Mouse (Mus musculus): ENCODE measurements around the gene Itpripl2. TPM values are rescaled to one million over a fixed set of nuclear protein-coding genes. Genes with fewer than 3 reads are reported as not detected.
A peak's percentile ranks its signal among the peaks of the same experiment; 100 is the strongest.

The Itpripl2 gene
- total RNA-seq, 1 experiment from 2014 or later: 9.4 TPM

GRCm38 (mm10) chr7:118461400-118462136 lies 30.2 kb downstream of the Itpripl2 start:
- ATAC-seq (replicated peaks in 1 of 2; ENCODE audit: insufficient read depth in 1 of 2, low FRiP score in 2 of 2, low TSS enrichment in 1 of 2, low read depth in 1 of 2, poor library complexity in 2 of 2, severe bottlenecking in 2 of 2): no peak

DNA sequence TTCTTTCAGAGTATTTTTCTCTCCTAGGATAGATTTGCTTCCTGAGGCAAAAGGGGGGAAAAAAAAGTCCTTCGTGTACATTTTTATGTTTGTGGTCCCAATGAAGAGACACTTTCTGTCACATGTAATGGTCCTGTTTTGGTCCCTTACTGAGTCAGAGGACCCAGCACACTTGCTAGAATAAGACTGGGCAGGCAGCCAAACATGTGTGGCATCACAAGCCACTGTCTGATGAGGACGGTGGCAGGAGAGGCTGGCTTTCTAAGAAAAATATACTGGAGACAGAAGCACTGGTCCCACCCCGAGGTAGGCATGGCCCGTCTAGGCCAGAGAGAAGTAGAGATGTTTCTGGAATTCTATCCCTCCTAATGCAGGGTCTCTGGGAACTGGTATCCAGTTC lies 38.1 kb downstream of the Itpripl2 start:
- ATAC-seq (replicated peaks in 1 of 2; ENCODE audit: insufficient read depth in 1 of 2, low FRiP score in 2 of 2, low TSS enrichment in 1 of 2, low read depth in 1 of 2, poor library complexity in 2 of 2, severe bottlenecking in 2 of 2): no peak

GRCm38 (mm10) chr7:118452940-118453339 lies 38.8 kb downstream of the Itpripl2 start:
- no peak for ATAC-seq (replicated peaks in 1 of 2; ENCODE audit: insufficient read depth in 1 of 2, low FRiP score in 2 of 2, low TSS enrichment in 1 of 2, low read depth in 1 of 2, poor library complexity in 2 of 2, severe bottlenecking in 2 of 2)

- ATAC-seq (replicated peaks in 1 of 2; ENCODE audit: insufficient read depth in 1 of 2, low FRiP score in 2 of 2, low TSS enrichment in 1 of 2, low read depth in 1 of 2, poor library complexity in 2 of 2, severe bottlenecking in 2 of 2): peak; percentile 55 to 59
These were observed 43.4 kb downstream of the Itpripl2 start, which contains the start of gene Syt17 for GRCm38 (mm10) chr7:118448134-118448967. Gene Syt17 (minus strand): TSS chr7:118448222.

GRCm38 (mm10) chr7:118447291-118448133 lies 44.3 kb downstream of the Itpripl2 start:
- peak in 1 of 2 experiments; percentile 6; a peak in 1 of 4 replicates for ATAC-seq (replicated peaks in 1 of 2; ENCODE audit: insufficient read depth in 1 of 2, low FRiP score in 2 of 2, low TSS enrichment in 1 of 2, low read depth in 1 of 2, poor library complexity in 2 of 2, severe bottlenecking in 2 of 2)

DNA sequence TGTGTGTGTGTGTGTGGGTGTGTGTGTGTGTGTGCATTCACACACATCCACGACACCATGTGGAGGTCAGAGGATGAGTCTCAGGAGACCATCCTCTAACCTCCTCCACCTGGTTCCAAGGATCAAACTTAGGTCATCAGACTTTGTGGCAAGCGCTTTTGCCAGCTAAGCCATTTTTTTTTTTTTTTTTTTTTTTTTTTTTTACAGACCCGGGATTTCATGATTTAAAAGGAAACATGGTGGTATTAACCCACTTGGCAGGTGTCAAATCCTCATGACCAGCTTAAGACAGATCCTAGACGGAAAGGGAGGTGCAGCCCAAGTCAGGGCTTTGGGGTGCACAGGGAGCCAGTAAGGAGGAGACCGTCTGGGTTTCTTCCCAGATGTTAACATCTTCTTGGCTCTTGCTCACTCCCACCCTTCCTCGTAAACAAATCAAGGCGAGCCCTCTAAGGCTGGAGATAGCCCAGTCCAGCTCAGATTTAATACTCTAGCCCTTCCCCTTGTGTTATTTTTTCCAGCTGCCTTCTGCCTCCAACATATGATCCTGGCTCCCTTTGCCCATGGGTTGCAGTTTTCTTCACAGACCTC lies 47.8 kb downstream of the Itpripl2 start:
- no peak for ATAC-seq (replicated peaks in 1 of 2; ENCODE audit: insufficient read depth in 1 of 2, low FRiP score in 2 of 2, low TSS enrichment in 1 of 2, low read depth in 1 of 2, poor library complexity in 2 of 2, severe bottlenecking in 2 of 2)

GRCm38 (mm10) chr7:118443371-118443770 lies 48.4 kb downstream of the Itpripl2 start:
- ATAC-seq (replicated peaks in 1 of 2; ENCODE audit: insufficient read depth in 1 of 2, low FRiP score in 2 of 2, low TSS enrichment in 1 of 2, low read depth in 1 of 2, poor library complexity in 2 of 2, severe bottlenecking in 2 of 2): no peak

GRCm38 (mm10) chr7:118441535-118441934 lies 50.2 kb downstream of the Itpripl2 start:
- ATAC-seq (replicated peaks in 1 of 2; ENCODE audit: insufficient read depth in 1 of 2, low FRiP score in 2 of 2, low TSS enrichment in 1 of 2, low read depth in 1 of 2, poor library complexity in 2 of 2, severe bottlenecking in 2 of 2): no peak

DNA sequence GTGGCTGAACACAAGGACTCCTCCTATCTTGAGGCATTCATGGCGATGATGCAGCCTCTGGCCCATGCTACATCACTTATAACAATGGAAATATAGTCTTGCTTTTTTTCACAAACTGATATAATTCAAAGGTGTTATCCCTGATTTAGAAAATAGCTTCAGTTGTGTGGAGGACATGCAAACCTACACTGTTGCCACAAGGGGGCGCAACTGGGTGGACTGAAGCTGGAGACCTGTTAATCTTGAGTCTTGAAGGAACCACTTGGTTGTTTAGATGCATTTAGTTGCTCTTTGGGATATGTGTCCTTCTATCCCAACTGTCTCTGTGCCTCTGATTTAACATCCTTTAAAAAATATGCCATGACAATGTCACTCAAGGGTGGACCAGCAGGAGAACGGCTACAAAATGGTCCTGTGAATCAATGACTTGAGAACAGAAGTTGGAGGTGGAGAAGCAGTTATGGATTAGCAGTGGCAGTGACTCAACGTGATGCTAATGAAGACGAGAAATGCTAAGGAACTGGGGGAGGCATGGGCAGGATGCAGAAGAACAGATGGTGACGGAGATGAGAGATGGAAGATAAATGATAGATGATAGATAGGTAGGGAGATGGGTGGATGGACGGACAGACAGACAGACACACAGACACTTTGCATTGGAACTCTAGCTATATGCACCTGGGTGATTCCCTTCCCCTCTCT lies 54.5 kb downstream of the Itpripl2 start:
- ATAC-seq (replicated peaks in 1 of 2; ENCODE audit: insufficient read depth in 1 of 2, low FRiP score in 2 of 2, low TSS enrichment in 1 of 2, low read depth in 1 of 2, poor library complexity in 2 of 2, severe bottlenecking in 2 of 2): peak in 1 of 2 experiments; percentile 45; a peak in 1 of 4 replicates

Other genes with a start within 250 kb of the Itpripl2 start
- gene Smg1, start 248.3 kb downstream of the Itpripl2 start, total RNA-seq (2017): 62.4 and 87.4 TPM in 2 replicates
- not detected in 2 replicates for gene Syt17, start 43.8 kb downstream of the Itpripl2 start, total RNA-seq (2017)
- gene Coq7, start 41.4 kb upstream of the Itpripl2 start, total RNA-seq (2017): 25.6 and 30.7 TPM in 2 replicates
- gene Tmc7, start 92.8 kb upstream of the Itpripl2 start, total RNA-seq (2017): 0.31 TPM in 1 of 2 replicates, not detected in the other
- gene Tmc5, start 105.3 kb upstream of the Itpripl2 start, total RNA-seq (2017): not detected in 2 replicates
- gene Gde1, start 213.8 kb upstream of the Itpripl2 start, total RNA-seq (2017): 30.0 and 36.3 TPM in 2 replicates
- 22.5 and 30.7 TPM in 2 replicates for gene Ccp110, start 220.6 kb upstream of the Itpripl2 start, total RNA-seq (2017)
- gene Vps35l, start 248.3 kb upstream of the Itpripl2 start, total RNA-seq (2017): 40.2 and 49.3 TPM in 2 replicates

All from hematopoietic stem cell, adult 5-6 weeks (primary cell).